Comparison of ENCODE assay signal across 8 mouse cellular contexts in the genomic region with DNA sequence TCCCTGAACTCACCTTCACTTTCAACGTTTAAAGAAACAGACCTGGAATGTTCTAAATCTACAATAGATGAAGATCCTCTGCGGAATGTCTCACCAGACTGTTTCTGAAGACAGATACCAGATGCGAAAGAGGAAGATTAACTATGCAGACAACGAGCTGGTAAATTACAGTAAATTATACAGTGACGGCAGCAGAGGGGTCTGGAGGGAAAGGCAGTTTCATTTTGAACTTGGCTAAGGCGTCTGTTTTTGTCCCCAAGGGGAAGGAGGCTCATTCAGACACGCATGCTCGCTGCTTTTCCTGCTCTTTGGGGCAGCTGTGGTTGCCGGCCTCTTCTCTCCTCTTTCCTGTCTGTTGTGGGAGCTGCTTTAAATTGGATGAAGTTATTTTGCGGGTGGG. TPM values are rescaled to one million over a fixed set of nuclear protein-coding genes. Genes with fewer than 3 reads are reported as not detected.
A peak's percentile ranks its signal among the peaks of the same experiment; 100 is the strongest.
DNase-seq lines count a peak whose midpoint lies in the region; ATAC-seq and TF ChIP-seq lines count a peak whose summit lies in the region.
"Had no signal": no experiment of that assay in that cellular context is flagged by ENCODE, and none has a peak within 500 bp of the region (broad histone marks: within the 10 kb centered on the region; RNA-seq: fewer than 3 reads in every experiment).

No protein-coding gene starts in this region.

- no peak overlapping the region for H3K4me3 ChIP-seq in hindbrain, embryonic 13.5 days
- no peak overlapping the region for H3K4me3 ChIP-seq in hindbrain, embryonic 10.5 days
- peak overlapping the region; percentile 15; the same call in 1 of the 2 replicates for H3K4me3 ChIP-seq in spleen, adult 2 months (ENCODE audit: extremely low read depth, insufficient read depth, insufficient read length)
- no peak overlapping the region for H3K4me3 ChIP-seq in intestine, embryonic 14.5 days (ENCODE audit: low read depth, low read length)

- no peaks in the 10 kb centered on the region for H3K27me3 ChIP-seq in hindbrain, embryonic 13.5 days
- no peaks in the 10 kb centered on the region for H3K27me3 ChIP-seq in hindbrain, embryonic 10.5 days (ENCODE audit: insufficient read depth, poor library complexity, severe bottlenecking)
- no peaks in the 10 kb centered on the region for H3K27me3 ChIP-seq in spleen, adult 2 months (ENCODE audit: control insufficient read depth, insufficient read depth, low read length)
- no peaks in the 10 kb centered on the region for H3K27me3 ChIP-seq in intestine, embryonic 14.5 days (replicated peaks; ENCODE audit: control insufficient read depth, insufficient read depth, low read length)

- no peak for TF ChIP-seq CTCF in spleen, adult 2 months (IDR thresholded peaks at IDR 0.05; ENCODE audit: extremely low read depth, insufficient read depth, insufficient read length, insufficient replicate concordance)

- peaks cover 2% of the 10 kb centered on the region; the same call in 1 of the 2 replicates for H3K9me3 ChIP-seq in hindbrain, embryonic 13.5 days
- no peaks in the 10 kb centered on the region for H3K9me3 ChIP-seq in hindbrain, embryonic 10.5 days
- H3K9me3 ChIP-seq in intestine, embryonic 14.5 days (ENCODE audit: control insufficient read depth, low read length) = no peaks in the 10 kb centered on the region

- H3K9ac ChIP-seq in hindbrain, embryonic 13.5 days = no peak overlapping the region
- H3K9ac ChIP-seq in intestine, embryonic 14.5 days (ENCODE audit: low read length) = no peak overlapping the region

- ATAC-seq in hindbrain, embryonic 13.5 days (ENCODE audit: low FRiP score) = peak; percentile 65
- 0 out of 2 replicates have a peak, but pooled peaks have one; percentile 27 for ATAC-seq in intestine, embryonic 14.5 days (replicated peaks; ENCODE audit: low FRiP score, low TSS enrichment, low read depth)
- no peak for ATAC-seq in erythroid progenitor cell, adult 5-6 weeks (replicated peaks; ENCODE audit: low FRiP score, poor library complexity, severe bottlenecking)

- H3K4me2 ChIP-seq in hindbrain, embryonic 13.5 days = peak overlapping the region; percentile 15; the same call in 1 of the 2 replicates
- peak overlapping the region; percentile 38 for H3K4me2 ChIP-seq in intestine, embryonic 14.5 days (ENCODE audit: low read length)

- TF ChIP-seq POLR2A in spleen, adult 2 months (IDR thresholded peaks at IDR 0.05; ENCODE audit: low read depth, low read length) = no peak

- WGBS in hindbrain, embryonic 13.5 days = 56% methylated on average over 10 of the region's 10 CpGs
- 82% methylated on average over 10 of the region's 10 CpGs for WGBS in hindbrain, embryonic 10.5 days
- 15% methylated on average over 10 of the region's 10 CpGs for WGBS in spleen, adult 2 months
- WGBS in intestine, embryonic 14.5 days = 20% methylated on average over 10 of the region's 10 CpGs

- H3K36me3 ChIP-seq in hindbrain, embryonic 13.5 days = no peaks in the 10 kb centered on the region
- H3K36me3 ChIP-seq in hindbrain, embryonic 10.5 days = no peaks in the 10 kb centered on the region
- H3K36me3 ChIP-seq in spleen, adult 2 months (ENCODE audit: control insufficient read depth, insufficient read depth, low read length) = no peaks in the 10 kb centered on the region
- H3K36me3 ChIP-seq in intestine, embryonic 14.5 days (ENCODE audit: control insufficient read depth, insufficient read depth, low read length) = no peaks in the 10 kb centered on the region

- peak overlapping the region; percentile 2; the same call in 1 of the 2 replicates for H3K27ac ChIP-seq in hindbrain, embryonic 13.5 days
- H3K27ac ChIP-seq in hindbrain, embryonic 10.5 days = no peak overlapping the region
- no peak overlapping the region for H3K27ac ChIP-seq in spleen, adult 2 months (ENCODE audit: insufficient read depth, low read length)
- H3K27ac ChIP-seq in intestine, embryonic 14.5 days (ENCODE audit: low read depth) = peak overlapping the region; percentile 63

- H3K4me1 ChIP-seq in hindbrain, embryonic 13.5 days (replicated peaks) = peaks cover 8% of the 10 kb centered on the region; the same call in 1 of the 2 replicates
- H3K4me1 ChIP-seq in hindbrain, embryonic 10.5 days (replicated peaks) = no peaks in the 10 kb centered on the region
- H3K4me1 ChIP-seq in spleen, adult 2 months (ENCODE audit: control insufficient read depth, insufficient read depth, insufficient read length) = no peaks in the 10 kb centered on the region
- H3K4me1 ChIP-seq in intestine, embryonic 14.5 days (replicated peaks; ENCODE audit: control insufficient read depth, insufficient read depth, low read length) = peaks cover 14% of the 10 kb centered on the region

- DNase-seq in hindbrain, embryonic 10.5 days (ENCODE audit: low spot score) = no peak
- no peak for DNase-seq in spleen, adult 2 months (ENCODE audit: low read depth in 1 of 2, low spot score in 2 of 2)
- DNase-seq in spleen, postnatal 14 days (ENCODE audit: low spot score in 2 of 2) = no peak
- DNase-seq in intestine, embryonic 14.5 days (ENCODE audit: low spot score) = no peak
- no peak for DNase-seq in testis, postnatal 14 days (ENCODE audit: low spot score)
- DNase-seq: cerebellum, adult 18-20 months had no signal

RNA-seq across cellular contexts. Expression of a gene that starts 15.7 kb away (rescaled TPM):
- polyA plus RNA-seq in hindbrain, embryonic 13.5 days (2015; fragmentation: Nextera tagmentation; extraction: Ambion mirVana) = 4.1 and 4.7 TPM in 2 replicates
- polyA plus RNA-seq in hindbrain, embryonic 10.5 days (2016; fragmentation: Nextera tagmentation; extraction: Ambion mirVana) = 2.8 and 3.2 TPM in 2 replicates
- 2.9 and 3.5 TPM in 2 replicates for polyA plus RNA-seq in spleen, adult 2 months (2012; rRNA removed)
- 6.3 TPM in 2 replicates for polyA plus RNA-seq in intestine, embryonic 14.5 days (2014; fragmentation: Nextera tagmentation; extraction: Ambion mirVana)
- 1.1 TPM in 1 of 2 replicates, not detected in the other for total RNA-seq in erythroid progenitor cell, adult 5-6 weeks (2015; ENCODE audit: low replicate concordance)
- 0.90 and 1.5 TPM in 2 replicates for total RNA-seq in erythroid progenitor cell, adult 5-6 weeks (2017; ENCODE audit: low replicate concordance)

RNA-seq across cellular contexts. Expression of a gene that starts 34.2 kb away (rescaled TPM):
- 1.8 TPM in 2 replicates for polyA plus RNA-seq in hindbrain, embryonic 13.5 days (2015; fragmentation: Nextera tagmentation; extraction: Ambion mirVana)
- 1.4 and 2.2 TPM in 2 replicates for polyA plus RNA-seq in hindbrain, embryonic 10.5 days (2016; fragmentation: Nextera tagmentation; extraction: Ambion mirVana)
- 3.3 and 3.4 TPM in 2 replicates for polyA plus RNA-seq in spleen, adult 2 months (2012; rRNA removed)
- 30.2 and 37.1 TPM in 2 replicates for polyA plus RNA-seq in intestine, embryonic 14.5 days (2014; fragmentation: Nextera tagmentation; extraction: Ambion mirVana)
- not detected in 2 replicates for total RNA-seq in erythroid progenitor cell, adult 5-6 weeks (2015; ENCODE audit: low replicate concordance)
- not detected in 2 replicates for total RNA-seq in erythroid progenitor cell, adult 5-6 weeks (2017; ENCODE audit: low replicate concordance)

Comparison
In these comparisons a context has a peak if more than half of its experiments do, and no peak if none do; other contexts are left out.
1. H3K27ac ChIP-seq: peak in hindbrain, embryonic 13.5 days (single experiment) and intestine, embryonic 14.5 days (single experiment); none in hindbrain, embryonic 10.5 days (single experiment) and spleen, adult 2 months (single experiment).